Mouse (Mus musculus): ENCODE results near the gene Avpi1.
A peak's percentile ranks its signal among the peaks of the same experiment; 100 is the strongest.

Gene Avpi1

DNA sequence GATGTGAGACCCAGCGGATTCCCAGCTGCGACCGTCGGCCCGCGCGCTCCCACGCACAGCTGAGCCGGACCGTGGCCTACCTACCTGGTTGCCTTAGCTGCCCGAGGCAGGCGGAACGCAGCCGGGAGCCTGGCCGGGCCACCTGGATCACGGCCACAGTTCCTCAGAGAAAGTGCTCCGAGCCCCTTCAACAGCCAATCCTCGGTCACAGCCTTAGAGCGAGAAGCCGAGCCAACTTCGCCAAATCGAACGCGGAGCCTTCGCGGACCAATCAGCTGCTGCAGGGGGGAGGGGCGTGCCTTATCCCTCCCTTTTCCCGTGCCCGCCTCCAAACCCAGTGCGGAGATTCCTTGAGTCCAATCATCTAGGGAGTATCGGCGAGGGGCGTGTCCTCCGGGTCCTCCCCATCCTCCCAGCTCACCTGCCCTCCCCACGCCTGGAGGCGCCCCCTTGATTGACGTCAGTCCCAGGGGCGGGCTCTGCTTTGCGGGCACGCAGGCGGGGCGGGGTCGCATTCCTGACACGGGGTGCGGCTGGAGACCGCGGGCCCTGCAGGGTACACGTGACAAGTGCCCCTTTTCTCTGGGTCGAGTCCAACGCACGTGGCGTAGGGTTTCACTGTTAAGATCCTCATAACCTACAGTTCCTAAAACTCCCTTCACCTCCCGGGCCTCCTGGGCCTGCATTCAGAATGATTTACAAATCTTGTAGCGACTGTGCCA, at the start of gene Avpi1:
TSS of gene Avpi1 (minus strand) at position 273 of the 722 bp plus-strand sequence.
- DNase-seq (ENCODE audit: low spot score in 2 of 2): peak; percentile 96 to 99

DNA sequence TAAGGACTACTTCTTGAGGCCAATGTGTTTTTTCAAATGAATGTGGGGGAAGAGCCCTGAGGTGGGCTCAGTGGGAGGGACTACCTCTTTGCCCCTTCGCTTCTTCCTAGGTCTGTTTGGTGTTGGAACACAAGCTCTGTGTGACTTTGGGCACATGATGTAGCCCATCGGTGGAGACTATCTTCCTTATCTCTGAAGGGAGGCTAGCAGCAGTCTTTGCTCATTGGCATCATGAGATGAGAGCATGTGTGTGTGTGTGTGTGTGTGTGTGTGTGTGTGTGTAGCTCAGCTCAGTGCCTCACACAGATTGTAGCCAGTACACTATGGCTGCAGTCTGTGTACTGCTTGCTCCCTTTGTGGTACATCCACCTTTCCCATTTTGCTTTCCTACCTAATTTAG, 48.6 kb upstream of the Avpi1 start:
- DNase-seq (ENCODE audit: low spot score in 2 of 2): no peak

DNA sequence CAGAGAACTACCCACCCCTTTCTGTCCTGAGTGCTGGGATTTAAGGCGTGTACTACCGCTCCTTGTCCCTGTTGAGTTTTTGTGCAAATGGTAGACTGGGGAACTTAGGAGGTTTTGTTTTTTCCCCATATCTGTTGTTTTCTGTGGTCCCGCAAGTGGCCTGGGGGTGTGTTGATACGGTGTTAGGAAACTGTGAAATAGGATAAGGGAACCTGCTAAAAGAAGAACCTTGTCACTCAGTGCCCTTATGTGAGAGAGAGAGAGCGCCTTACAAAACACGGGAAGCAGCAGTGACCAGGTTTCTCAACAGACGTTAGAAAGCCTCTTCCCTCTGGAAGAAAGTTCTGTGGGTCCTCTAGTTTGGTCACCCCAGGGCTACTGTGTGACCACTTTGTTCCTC, 48.0 kb upstream of the Avpi1 start:
- no peak for DNase-seq (ENCODE audit: low spot score in 2 of 2)

DNA sequence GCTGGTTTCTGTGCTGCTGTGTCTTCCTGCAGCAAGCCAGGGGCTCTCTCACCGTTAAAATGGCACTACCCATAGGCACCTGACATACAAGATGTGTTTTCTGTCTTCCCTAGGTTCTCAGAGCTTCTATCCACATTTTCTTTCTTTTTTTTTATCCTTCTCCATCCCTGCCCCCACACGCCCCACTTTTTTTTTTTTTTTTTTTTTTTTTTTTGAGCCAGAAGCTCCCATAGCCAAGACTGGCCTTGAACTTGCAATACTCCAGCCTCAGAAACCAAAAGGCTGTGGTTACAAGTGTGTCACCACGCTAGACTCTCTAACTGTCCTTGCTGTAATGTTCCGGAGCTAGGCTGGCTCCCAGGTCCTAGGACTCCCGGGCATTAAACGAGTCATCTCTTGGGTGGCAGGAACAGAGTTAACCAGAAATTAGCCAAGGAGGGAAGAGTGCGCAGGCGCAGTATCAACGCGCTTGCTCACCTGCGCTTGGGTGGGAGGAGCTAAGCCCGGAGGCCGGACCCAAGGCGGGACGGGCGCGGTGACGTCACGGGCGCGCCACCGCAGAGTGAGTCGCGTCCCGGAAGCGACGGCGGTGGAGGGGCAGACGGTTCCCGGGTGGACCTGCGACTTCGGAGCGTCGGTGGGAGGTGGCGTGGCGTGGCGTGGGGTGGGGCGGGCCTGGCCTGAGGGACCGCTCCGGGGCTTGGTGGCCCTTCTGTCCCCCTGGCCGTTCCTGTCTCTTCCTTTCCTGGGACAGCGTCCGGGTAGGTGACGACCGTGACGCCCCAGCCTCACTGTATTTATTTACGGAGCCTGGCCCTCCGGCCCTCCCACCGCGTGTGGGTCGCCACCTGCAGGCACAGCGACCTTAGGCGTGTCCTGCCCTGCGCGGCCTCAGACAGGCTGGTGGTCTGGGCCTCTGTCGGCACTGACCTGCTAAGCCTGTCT, 41.4 kb upstream of the Avpi1 start:
- peak; percentile 86 to 94 for DNase-seq (ENCODE audit: low spot score in 2 of 2)

DNA sequence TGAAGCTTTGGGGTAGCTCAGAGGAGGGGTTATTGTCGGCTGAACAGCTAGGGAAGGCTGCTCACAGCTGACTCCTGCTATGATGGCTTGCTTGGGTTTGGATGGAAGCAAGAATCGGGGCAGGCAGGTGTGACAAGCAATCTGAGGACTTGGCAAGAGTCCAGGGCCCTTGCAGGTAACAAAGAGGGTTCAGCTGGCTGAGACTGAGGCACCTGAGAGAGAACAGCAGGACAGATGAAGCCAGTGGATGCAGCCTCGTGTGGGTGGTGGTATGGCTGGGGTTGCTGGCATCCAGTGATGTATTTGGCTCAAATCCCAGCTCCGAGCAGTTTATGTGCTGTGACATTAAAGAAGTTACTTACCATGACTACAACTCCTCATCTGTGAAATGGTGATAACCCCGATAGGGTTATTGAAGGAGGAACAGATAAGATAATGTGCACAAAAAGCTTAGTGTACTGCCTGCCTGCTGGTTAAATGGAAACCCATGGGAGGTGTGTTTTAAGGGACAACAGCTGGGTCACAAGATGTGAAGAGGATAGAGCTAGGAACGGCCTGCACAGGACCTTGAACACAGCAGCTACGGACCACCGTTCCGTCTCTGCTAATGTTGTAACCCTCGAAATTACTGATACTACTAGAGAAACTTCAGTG, 40.6 kb upstream of the Avpi1 start:
- DNase-seq (ENCODE audit: low spot score in 2 of 2): no peak

DNA sequence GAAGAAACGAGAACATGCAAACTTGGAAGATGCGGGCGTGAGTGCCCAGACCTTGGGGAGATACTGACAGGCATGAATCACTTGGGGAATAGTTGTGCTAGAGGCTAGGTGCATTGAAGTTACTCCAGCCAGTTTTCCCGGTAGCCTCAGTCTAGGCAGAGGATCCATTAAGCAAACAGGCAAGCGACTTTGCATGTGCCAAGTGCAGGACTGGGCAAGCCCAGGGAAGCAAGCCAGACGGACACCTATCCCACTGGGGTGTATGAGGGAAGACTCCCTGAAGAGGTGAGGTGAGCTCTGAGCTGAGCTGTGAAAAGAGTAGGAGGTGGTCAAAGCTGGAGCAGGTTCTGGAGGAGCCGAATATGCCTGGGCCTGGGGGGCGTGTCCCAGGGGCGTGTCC, 38.6 kb upstream of the Avpi1 start:
- no peak for DNase-seq (ENCODE audit: low spot score in 2 of 2)

DNA sequence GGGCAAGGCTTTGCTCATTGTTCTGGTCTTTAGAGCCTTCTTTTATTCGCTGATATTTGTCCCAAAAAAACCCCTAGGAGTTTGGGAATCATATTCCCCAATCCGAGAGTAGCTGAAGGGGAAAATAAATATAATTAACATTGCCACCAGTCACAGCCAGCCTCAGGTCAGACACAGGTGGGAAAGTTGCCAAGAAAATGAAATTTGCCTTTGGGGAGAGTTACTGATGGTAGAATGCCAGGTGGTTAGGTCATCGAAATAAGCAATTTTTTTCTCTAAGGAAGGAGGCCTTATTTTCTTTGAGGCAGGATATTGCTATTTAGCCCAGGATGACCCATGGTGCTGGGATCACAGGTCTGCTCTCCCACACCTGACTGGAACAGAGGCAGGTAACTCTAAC, 37.9 kb upstream of the Avpi1 start:
- no peak for DNase-seq (ENCODE audit: low spot score in 2 of 2)

DNA sequence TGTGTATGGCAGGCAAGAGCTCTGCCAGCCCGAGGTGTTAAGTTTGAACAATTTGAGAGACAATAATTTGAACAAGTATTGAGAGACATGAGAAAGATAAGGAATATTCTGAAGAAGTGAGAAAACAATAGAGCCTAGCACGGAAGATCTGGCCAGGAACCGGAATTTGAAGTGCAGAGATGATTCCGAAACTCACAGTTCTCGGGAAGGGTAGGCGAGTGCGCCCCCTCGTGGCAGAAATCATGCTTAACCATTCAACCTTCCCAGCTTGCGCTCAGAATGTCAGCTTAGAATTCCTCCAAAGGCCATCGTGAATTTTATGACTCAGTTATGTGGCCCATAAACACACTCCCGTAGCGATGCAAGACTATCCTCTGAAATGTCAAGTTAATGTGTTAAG, 37.3 kb upstream of the Avpi1 start:
- DNase-seq (ENCODE audit: low spot score in 2 of 2): peak; percentile 90 to 92

DNA sequence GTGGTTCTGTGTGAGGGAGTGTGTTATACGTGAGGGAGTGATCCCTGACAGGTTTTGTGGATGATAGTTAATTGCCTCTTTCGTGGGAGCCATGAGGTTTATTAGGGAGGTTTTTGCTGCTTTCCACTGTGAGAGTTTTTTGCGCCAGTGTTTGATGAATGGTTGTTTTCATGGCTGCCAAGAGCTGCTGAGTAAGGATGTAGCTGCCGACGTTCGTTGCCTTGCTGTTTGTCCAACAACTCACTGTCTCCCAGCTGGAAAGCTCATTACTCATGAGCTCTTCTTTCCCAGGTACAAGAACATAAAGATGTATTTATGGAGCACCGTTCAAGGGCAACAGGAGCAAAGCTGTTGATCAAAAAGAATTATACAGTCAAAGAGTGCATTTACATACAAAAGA, 35.3 kb upstream of the Avpi1 start:
- DNase-seq (ENCODE audit: low spot score in 2 of 2): no peak

DNA sequence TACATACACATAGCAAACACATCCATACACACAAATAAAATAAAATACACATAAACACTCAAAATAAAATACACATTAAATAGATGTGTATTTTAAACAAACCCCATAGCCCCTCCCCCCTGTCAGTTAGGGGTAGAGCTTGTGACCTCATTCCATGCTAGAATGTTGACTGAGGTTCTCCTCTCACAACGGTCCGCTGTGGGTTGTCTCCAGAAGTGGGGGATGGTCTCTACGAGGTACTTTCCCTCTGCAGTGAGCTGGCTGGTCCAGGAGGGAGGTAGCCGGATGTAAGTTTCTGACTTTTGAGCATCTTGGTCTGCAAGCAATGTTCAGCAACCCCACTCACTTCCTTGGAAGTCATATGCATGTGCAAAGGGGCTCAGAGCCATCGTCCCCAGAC, 34.9 kb upstream of the Avpi1 start, which contains the start of gene Zfyve27:
TSS of gene Zfyve27 (plus strand) at position 188 of the 400 bp plus-strand sequence.
- DNase-seq (ENCODE audit: low spot score in 2 of 2): no peak

DNA sequence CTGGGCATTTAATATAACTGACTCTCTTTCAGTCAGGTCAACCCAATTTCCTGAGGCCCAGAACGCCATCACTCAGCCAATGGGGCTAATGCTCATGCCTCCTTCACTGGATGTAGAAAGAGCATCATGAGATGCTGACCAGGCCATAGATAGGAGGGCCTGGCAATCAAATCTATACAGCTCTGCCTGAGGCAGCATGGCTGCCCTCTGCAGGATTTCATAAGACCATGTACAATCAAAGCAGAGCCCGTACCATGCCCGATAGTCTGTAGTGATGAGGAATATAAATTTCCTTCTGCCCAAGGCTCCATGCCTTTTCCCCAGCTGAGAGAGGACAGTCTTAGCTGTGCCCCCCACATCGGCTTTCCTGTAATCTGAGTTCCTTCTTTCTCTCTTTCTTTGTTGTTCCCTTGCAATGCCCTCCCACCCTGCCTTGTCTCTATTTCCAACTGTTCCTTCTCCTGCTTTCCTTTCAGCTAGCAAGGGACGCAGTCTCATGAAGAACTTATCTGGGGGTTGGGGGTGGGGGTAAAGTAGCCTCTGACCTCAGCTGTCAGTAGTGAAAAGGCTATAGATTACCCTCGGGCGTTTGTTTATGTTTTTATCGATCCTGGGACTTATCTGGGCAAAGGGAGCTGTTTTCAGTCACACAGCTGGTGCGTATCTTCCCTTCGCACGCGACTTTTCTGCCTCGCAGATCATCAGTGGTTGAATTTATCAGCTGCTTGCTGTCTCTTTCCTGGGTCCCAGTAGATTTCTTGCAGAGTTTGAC, 29.6 kb upstream of the Avpi1 start:
- DNase-seq (ENCODE audit: low spot score in 2 of 2): no peak

DNA sequence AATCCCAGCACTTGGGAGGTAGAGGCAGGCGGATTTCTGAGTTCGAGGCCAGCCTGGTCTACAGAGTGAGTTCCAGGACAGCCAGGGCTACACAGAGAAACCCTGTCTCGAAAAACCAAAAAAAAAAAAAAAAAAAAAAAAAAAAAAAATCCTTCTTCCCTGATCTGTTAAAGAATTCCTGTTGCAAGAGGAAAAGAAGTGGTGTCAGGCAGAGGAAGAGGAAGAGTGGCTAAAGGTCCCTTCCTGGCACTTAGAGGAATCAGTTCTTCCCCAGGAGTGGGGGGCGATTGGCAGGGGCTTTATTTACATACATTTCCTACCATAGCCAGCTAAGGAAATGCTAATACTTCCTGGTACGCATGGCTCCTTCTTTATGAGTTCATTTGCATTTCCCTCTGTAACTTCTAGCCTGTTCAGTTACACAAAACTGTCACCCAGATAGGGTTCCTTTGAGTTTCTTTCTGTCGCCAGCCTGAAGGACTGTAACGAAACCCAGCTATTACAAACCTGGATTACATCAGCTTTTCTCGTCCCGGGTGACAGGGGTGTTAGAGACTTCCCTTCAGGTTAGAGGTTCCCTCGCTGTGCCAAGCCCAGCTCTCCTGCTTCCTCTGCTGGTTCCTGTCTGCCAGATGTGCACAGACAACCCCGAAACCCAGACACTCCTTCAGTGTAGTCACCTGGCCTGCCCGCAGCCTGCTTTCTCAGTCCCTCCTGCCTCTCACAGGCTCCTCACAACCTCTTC, 28.8 kb upstream of the Avpi1 start:
- no peak for DNase-seq (ENCODE audit: low spot score in 2 of 2)

DNA sequence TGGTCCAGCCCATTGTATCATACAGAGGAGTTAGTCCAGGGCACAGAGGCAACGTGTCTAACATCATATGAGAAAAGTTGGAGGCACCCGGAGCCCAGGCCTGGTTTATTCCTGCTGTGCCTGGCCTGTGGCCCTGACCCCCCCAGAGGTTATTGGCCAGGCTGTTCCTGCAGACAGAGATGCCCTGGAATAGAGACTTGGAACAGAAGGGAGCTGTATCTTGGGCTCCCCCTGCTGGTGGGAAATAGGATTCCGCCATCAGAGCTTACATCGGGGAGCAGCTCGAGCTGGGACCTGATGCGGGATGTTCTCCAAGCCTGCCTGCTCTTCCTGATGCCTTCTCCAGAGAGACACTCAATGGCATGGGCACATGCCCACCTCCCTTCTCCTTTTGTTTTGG, 23.1 kb upstream of the Avpi1 start:
- DNase-seq (ENCODE audit: low spot score in 2 of 2): peak; percentile 89 to 92

DNA sequence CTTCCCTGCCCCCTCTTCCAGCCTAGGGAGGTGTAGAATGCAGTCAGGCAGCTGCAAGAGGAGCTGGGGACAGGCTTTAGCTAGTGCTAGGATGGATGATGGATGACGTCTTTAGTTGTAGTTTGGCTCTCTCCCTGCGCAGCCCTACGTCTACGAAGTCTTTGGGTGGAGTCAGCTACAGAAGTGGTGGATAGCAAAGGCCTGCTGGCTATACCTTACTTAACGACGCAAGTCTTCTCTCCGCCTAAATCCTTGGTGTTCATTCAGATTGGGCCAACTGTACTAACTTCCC, 19.7 kb upstream of the Avpi1 start:
- no peak for DNase-seq (ENCODE audit: low spot score in 2 of 2)

DNA sequence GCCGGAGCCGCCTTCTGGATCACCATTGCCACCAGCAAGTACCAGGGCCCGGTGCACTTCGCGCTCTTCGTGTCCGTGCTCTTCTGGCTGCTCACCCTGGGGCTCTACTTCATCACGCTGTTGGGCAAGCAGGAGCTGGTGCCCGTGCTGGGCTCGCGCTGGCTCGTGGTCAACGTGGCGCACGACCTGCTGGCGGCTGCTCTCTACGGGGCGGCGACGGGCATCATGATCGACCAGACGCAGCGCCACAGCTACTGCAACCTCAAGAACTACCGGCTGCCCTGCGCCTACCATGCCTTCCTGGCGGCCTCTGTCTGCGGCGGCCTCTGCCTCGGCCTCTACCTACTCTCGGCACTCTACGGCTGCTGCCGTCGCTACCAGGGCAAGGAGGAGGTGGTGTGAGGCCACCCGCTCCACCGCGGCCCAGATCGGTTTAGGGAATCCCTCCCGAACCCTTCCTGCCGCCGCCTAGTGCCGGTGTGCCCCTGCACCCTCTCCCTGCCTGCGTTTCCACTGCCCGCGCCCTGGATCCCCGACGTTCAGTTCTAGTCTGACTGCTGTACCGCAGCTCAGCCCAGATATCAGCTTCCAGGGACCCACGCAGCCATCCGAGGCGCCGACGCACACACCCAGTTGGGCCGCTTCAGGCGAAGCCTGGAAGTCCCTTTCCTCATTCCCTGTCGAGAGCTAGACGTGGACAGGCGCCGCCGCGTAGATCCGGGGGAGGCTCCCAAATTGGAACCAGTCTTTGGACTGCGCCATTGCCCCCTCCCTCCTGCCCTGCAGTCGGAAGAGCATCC, 19.1 kb upstream of the Avpi1 start:
- peak; percentile 70 to 72 for DNase-seq (ENCODE audit: low spot score in 2 of 2)

DNA sequence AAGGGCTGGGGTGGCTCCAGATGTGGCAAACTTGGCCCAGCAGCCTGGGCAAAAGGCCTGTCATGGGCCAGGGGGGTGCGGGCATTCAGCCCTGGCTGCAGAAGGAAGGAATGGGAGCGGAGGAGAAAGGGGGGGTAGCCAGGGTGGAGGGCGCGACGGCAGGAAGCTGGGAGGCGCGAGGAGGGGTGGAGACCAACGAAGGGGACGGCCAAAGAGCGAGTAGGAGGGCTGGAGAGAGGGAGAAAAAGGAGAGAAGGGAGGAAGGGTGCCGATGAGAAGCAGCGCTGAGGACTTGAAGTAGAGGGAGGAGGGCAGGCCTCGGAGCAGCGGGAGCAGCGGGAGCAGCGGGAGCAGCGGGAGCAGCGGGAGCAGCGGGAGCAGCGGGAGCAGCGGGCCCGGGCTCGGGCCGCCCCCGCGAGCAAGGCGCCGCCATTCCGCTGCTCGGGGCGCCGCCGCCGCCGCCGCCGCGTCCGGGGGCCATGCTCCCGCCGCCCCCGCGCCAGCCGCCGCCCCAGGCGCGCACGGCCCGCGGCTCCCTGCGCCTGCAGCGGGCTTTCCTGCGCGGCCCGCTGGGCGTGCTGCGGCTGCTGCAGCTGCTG, 18.4 kb upstream of the Avpi1 start, which contains the start of gene Marveld1:
TSS of gene Marveld1 (plus strand) at position 231 of the 599 bp plus-strand sequence.
- peak; percentile 34 to 60 for DNase-seq (ENCODE audit: low spot score in 2 of 2)

DNA sequence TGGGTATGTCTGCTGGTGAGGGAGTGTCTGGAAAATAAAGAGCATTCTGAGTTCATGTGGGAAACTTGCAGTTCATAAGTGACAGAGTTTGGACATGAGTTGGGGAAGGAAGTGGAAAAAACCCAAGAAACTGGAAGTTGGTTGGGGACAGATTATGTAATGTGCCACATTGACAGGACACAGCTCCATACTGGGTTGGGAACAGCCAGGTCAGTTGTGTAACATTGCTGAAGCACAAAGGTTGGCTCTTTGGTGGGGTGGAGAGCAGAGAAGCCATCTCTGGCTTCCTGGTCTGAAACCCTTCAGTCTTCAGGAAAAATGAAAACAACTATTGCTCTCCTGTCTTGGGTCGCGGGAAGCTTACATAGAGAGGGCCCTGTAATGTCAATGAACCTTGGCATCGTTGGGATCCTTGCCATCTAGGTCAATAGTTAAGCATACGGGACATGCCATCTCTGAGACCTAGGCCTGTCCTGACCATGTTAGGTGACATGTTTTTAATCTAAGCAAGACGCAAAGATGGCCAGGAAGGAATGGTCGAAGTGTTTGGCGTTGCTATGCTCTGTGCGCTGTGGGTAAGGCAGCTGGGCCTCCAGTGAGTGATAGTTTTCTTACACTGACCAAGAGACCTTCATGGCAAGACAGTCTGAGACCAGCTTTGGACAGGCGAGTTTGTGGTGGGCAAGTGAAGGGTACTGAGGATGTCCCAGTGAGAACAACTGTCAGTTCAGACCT, 17.6 kb upstream of the Avpi1 start:
- DNase-seq (ENCODE audit: low spot score in 2 of 2): no peak

DNA sequence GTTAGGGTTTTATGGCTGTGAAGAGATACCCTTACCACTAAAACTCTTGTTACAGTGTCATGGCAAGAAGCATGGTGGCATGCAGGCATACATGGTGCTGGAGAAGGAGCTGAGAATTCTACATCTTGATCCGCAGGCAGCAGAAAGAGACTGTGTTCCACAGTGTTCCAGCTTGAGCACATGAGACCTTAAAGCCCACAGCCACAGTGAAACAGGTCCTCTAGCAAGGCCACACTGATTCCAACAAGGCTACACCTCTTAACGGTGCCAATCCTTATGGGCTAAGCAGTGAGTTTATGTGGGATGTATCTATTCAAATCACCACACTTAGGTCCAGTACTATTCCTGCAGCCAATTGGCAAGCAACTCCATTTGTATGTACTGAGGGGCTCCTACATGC, 16.9 kb upstream of the Avpi1 start:
- DNase-seq (ENCODE audit: low spot score in 2 of 2): no peak

DNA sequence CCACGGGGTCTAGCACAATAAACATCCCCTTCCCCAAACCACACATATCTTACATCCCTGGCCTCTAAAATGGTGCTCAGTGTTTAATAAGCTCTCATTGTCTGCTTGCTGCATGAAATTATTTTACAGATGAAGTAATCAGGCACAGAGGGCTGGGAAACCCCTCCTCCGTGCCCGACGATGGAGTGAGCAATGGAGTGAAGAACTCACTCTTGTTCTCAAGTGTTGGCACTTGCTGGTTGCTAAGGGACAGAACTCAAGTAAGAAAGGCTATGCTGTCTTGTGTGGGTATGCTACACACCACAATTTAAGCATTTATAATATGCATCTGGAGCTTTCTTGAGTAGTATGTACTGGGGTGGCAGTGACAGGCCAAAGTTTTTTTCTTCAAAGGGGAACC, 16.4 kb upstream of the Avpi1 start:
- DNase-seq (ENCODE audit: low spot score in 2 of 2): no peak
